Mouse (Mus musculus) lung, adult 2 months (tissue): ENCODE measurements around the gene Grrp1.

Experiments used
- CTCF ChIP-seq: fragments of 200-500 bp; IDR thresholded peaks from 2 replicates; pipeline ENCODE4 v1.5.1; 2011; ENCODE audit warnings: mild to moderate bottlenecking, low read length, control low read depth; ENCODE audit not compliant: insufficient read depth
- POLR2A ChIP-seq: fragments of 200-500 bp; IDR thresholded peaks from 2 replicates; pipeline ENCODE4 v1.6.1; 2011; ENCODE audit warnings: low read depth, mild to moderate bottlenecking, control low read depth, low read length, borderline replicate concordance; ENCODE audit errors: extremely low read depth

DNA sequence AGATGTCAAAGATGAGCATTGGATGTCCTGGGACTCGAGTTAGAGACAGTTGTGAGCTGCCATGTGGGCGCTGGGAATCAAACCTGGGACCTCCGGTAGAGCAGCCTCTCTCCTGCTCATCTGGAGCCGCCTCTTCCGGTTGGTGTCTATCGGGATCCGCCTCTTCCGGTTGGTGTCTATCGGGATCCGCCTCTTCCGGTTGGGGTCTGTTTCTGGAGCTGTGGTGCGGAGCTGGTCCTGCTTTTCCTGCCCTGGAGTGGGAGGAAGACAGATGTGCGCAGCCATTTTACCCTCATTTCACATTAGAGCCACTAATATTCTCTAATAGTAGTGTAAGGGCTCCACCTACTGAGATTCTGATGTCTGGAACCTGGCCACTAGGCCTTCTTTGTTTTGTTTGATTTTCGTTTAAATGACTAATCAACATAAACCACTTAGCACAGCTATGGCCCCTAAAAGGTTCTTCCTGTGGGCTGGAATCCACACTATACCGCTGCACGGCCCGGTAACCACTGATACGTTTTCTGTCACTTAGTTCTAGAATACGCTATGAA lies 14.3 kb upstream of the Grrp1 start:
- TF ChIP-seq CTCF: no peak
- TF ChIP-seq POLR2A: no peak
